Mouse (Mus musculus) megakaryocyte, embryonic 14.5 days (primary cell): ENCODE data around the gene 1700028J19Rik. TPM values are rescaled to one million over a fixed set of nuclear protein-coding genes. Genes with fewer than 3 reads are reported as not detected.
A peak's percentile ranks its signal among the peaks of the same experiment; 100 is the strongest.

Source experiments
- H3K27me3 ChIP-seq: replicated peaks from 2 replicates; pipeline ENCODE3; 2012; ENCODE audit warnings: inconsistent platforms
- H3K36me3 ChIP-seq: replicated peaks from 2 replicates; pipeline ENCODE3; 2012; ENCODE audit warnings: low read length, inconsistent platforms, mixed read lengths
- H3K4me1 ChIP-seq: 2 replicates; pipeline ENCODE4 v1.6.1; 2012; ENCODE audit warnings: inconsistent platforms
- H3K4me3 ChIP-seq: replicated peaks from 2 replicates; pipeline ENCODE3; 2012; ENCODE audit warnings: moderate library complexity, mild to moderate bottlenecking, inconsistent platforms
- H3K9me3 ChIP-seq: 2 replicates; pipeline ENCODE4 v1.6.1; 2012; ENCODE audit warnings: inconsistent platforms
- FLI1 ChIP-seq: IDR thresholded peaks from 2 replicates; pipeline ENCODE4 v1.6.1; 2012; ENCODE audit warnings: low read length, inconsistent platforms, mixed read lengths
- GATA1 ChIP-seq: IDR thresholded peaks from 3 replicates; pipeline ENCODE4 v1.6.1; 2012; ENCODE audit warnings: mixed read lengths, low read length, inconsistent platforms, borderline replicate concordance
- polyA plus RNA-seq: library from polyadenylated mRNA; stranded (reverse); fragments of >175 nt; gene quantifications from 2 replicates; pipeline ENCODE4 v1.2.3, GENCODE M21; 2012; ENCODE audit warnings: low replicate concordance; ENCODE audit not compliant: insufficient read depth

The 1700028J19Rik gene
- polyA plus RNA-seq, 1 experiment = not detected

GRCm38 (mm10) chr7:44273446-44273845 lies 27.0 kb upstream of the 1700028J19Rik start:
- Histone ChIP-seq H3K4me3 (no peak overlapping the region), H3K27me3 (peaks cover 37% of the 10 kb centered on the region), H3K36me3 (no peaks in the 10 kb centered on the region), H3K4me1 (no peaks in the 10 kb centered on the region; the same call in 1 of the 2 replicates), H3K9me3 (peaks cover 16% of the 10 kb centered on the region)
- no peak for TF ChIP-seq FLI1
- TF ChIP-seq GATA1 = no peak

GRCm38 (mm10) chr7:44272546-44272945 lies 26.1 kb upstream of the 1700028J19Rik start:
- H3K4me1 ChIP-seq = no peaks in the 10 kb centered on the region; the same call in 1 of the 2 replicates
- peaks cover 40% of the 10 kb centered on the region for H3K27me3 ChIP-seq
- peaks cover 7% of the 10 kb centered on the region; the same call in 1 of the 2 replicates for H3K9me3 ChIP-seq
- no peak overlapping the region for H3K4me3 ChIP-seq
- H3K36me3 ChIP-seq = no peaks in the 10 kb centered on the region
- no peak for TF ChIP-seq FLI1

GRCm38 (mm10) chr7:44271309-44271708 lies 24.8 kb upstream of the 1700028J19Rik start:
- Histone ChIP-seq H3K9me3 (peaks cover 7% of the 10 kb centered on the region; the same call in 1 of the 2 replicates), H3K4me1 (no peaks in the 10 kb centered on the region; the same call in 1 of the 2 replicates), H3K27me3 (peaks cover 48% of the 10 kb centered on the region), H3K4me3 (no peak overlapping the region), H3K36me3 (no peaks in the 10 kb centered on the region)
- TF ChIP-seq GATA1 = no peak
- TF ChIP-seq FLI1 = no peak

GRCm38 (mm10) chr7:44269397-44269796 lies 22.9 kb upstream of the 1700028J19Rik start:
- TF ChIP-seq GATA1 (no peak), FLI1 (no peak)
- Histone ChIP-seq H3K27me3 (peaks cover 46% of the 10 kb centered on the region), H3K36me3 (no peaks in the 10 kb centered on the region), H3K9me3 (peaks cover 4% of the 10 kb centered on the region; the same call in 1 of the 2 replicates), H3K4me3 (no peak overlapping the region), H3K4me1 (peaks cover 2% of the 10 kb centered on the region; the same call in 1 of the 2 replicates)

GRCm38 (mm10) chr7:44268117-44268516 lies 21.6 kb upstream of the 1700028J19Rik start:
- H3K4me3 ChIP-seq = no peak overlapping the region
- H3K4me1 ChIP-seq = peaks cover 10% of the 10 kb centered on the region
- H3K27me3 ChIP-seq = peaks cover 45% of the 10 kb centered on the region
- H3K9me3 ChIP-seq = peaks cover 4% of the 10 kb centered on the region; the same call in 1 of the 2 replicates
- TF ChIP-seq FLI1 = no peak
- TF ChIP-seq GATA1 = no peak
- no peaks in the 10 kb centered on the region for H3K36me3 ChIP-seq

- Histone ChIP-seq H3K36me3 (no peaks in the 10 kb centered on the region), H3K9me3 (no peaks in the 10 kb centered on the region), H3K4me3 (peak overlapping the region; percentile 26), H3K4me1 (peaks cover 14% of the 10 kb centered on the region), H3K27me3 (peaks cover 72% of the 10 kb centered on the region)
- TF ChIP-seq GATA1 (no peak), FLI1 (no peak)
These were observed 16.5 kb upstream of the 1700028J19Rik start for GRCm38 (mm10) chr7:44262791-44263643.

- Histone ChIP-seq H3K4me1 (peaks cover 14% of the 10 kb centered on the region), H3K9me3 (no peaks in the 10 kb centered on the region), H3K4me3 (no peak within 1 kb of the TSS), H3K27me3 (peaks cover 61% of the 10 kb centered on the region), H3K36me3 (no peaks in the 10 kb centered on the region)
- TF ChIP-seq GATA1 (no peak), FLI1 (no peak)
These were observed 14.7 kb upstream of the 1700028J19Rik start, which contains the start of gene Gm15517 for GRCm38 (mm10) chr7:44261147-44261546. TSS of gene Gm15517 (plus strand) at chr7:44261447.

- Histone ChIP-seq H3K4me3 (no peak overlapping the region), H3K9me3 (no peaks in the 10 kb centered on the region), H3K27me3 (peaks cover 58% of the 10 kb centered on the region), H3K36me3 (no peaks in the 10 kb centered on the region), H3K4me1 (peaks cover 14% of the 10 kb centered on the region)
- TF ChIP-seq GATA1 (no peak), FLI1 (no peak)
These were observed 13.9 kb upstream of the 1700028J19Rik start for GRCm38 (mm10) chr7:44260410-44260809.

- no peaks in the 10 kb centered on the region for H3K9me3 ChIP-seq
These were observed 10.8 kb upstream of the 1700028J19Rik start, which contains the start of gene Acp4 for GRCm38 (mm10) chr7:44257278-44257677. TSS of gene Acp4 (minus strand) at chr7:44257378.

GRCm38 (mm10) chr7:44254930-44255329 lies 8.4 kb upstream of the 1700028J19Rik start:
- Histone ChIP-seq H3K27me3 (peaks cover 18% of the 10 kb centered on the region), H3K4me3 (no peak overlapping the region)
- TF ChIP-seq GATA1 (no peak), FLI1 (no peak)

More at GRCm38 (mm10) chr7:44257278-44257677, 10.8 kb upstream of the 1700028J19Rik start, which contains the start of gene Acp4:
- Histone ChIP-seq H3K4me1 (peaks cover 16% of the 10 kb centered on the region), H3K36me3 (peaks cover 24% of the 10 kb centered on the region), H3K4me3 (no peak within 1 kb of the TSS), H3K27me3 (peaks cover 40% of the 10 kb centered on the region)
- TF ChIP-seq GATA1 = no peak
- no peak for TF ChIP-seq FLI1

More at GRCm38 (mm10) chr7:44254930-44255329, 8.4 kb upstream of the 1700028J19Rik start:
- Histone ChIP-seq H3K4me1 (peaks cover 33% of the 10 kb centered on the region), H3K9me3 (no peaks in the 10 kb centered on the region), H3K36me3 (peaks cover 43% of the 10 kb centered on the region)
